Mouse (Mus musculus) granulocyte monocyte progenitor cell, adult 5-6 weeks (primary cell): ENCODE results near the gene Tgif1. TPM values are rescaled to one million over a fixed set of nuclear protein-coding genes. Genes with fewer than 3 reads are reported as not detected.

Source experiments
- ATAC-seq: replicated peaks from 2 replicates; pipeline ENCODE4 v1.8.0; 2016; ENCODE audit warnings: mild to moderate bottlenecking, moderate TSS enrichment, inconsistent platforms; ENCODE audit not compliant: poor library complexity, severe bottlenecking
- total RNA-seq, 2 experiments: library from RNA; stranded (forward) in 1 of 2; stranded (reverse) in 1 of 2; fragments of 200-712, 200-1000 nt in 1 of 2; fragments of >200 nt in 1 of 2; fragmentation: Nextera tagmentation in 1 of 2; gene quantifications; 2 replicates each; pipeline ENCODE4 v1.2.3; 2014 to 2017

Tgif1 gene
- total RNA-seq (2014; fragmentation: Nextera tagmentation) (80.0 and 87.9 TPM in 2 replicates), total RNA-seq (2017) (33.9 and 48.5 TPM in 2 replicates)

GRCm38 (mm10) chr17:70853436-70853905 is at the start of gene Tgif1:
Gene Tgif1 (minus strand): TSS chr17:70853546.
- ATAC-seq = peak; percentile 9

GRCm38 (mm10) chr17:70900660-70901059 is 47.3 kb upstream of the Tgif1 start:
- no peak for ATAC-seq

GRCm38 (mm10) chr17:70899642-70900041 is 46.3 kb upstream of the Tgif1 start:
- ATAC-seq = no peak

- no peak for ATAC-seq
These were observed 41.5 kb upstream of the Tgif1 start for GRCm38 (mm10) chr17:70894867-70895266.

- ATAC-seq = no peak
These were observed 39.8 kb upstream of the Tgif1 start for GRCm38 (mm10) chr17:70893151-70893550.

- ATAC-seq = no peak
These were observed 39.1 kb upstream of the Tgif1 start for GRCm38 (mm10) chr17:70892288-70893096.

- ATAC-seq = no peak
These were observed 37.2 kb upstream of the Tgif1 start for GRCm38 (mm10) chr17:70890571-70890970.

- no peak for ATAC-seq
These were observed 35.3 kb upstream of the Tgif1 start for GRCm38 (mm10) chr17:70888657-70889056.

GRCm38 (mm10) chr17:70887848-70888247 is 34.5 kb upstream of the Tgif1 start:
- ATAC-seq = no peak

- ATAC-seq = no peak
These were observed 33.5 kb upstream of the Tgif1 start for GRCm38 (mm10) chr17:70886641-70887391.

GRCm38 (mm10) chr17:70885868-70886267 is 32.5 kb upstream of the Tgif1 start:
- no peak for ATAC-seq

- no peak for ATAC-seq
These were observed 28.6 kb upstream of the Tgif1 start for GRCm38 (mm10) chr17:70881934-70882333.

GRCm38 (mm10) chr17:70881194-70881593 is 27.8 kb upstream of the Tgif1 start:
- no peak for ATAC-seq

GRCm38 (mm10) chr17:70878237-70878636 is 24.9 kb upstream of the Tgif1 start:
- no peak for ATAC-seq

- ATAC-seq = no peak
These were observed 20.4 kb upstream of the Tgif1 start for GRCm38 (mm10) chr17:70873778-70874124.

- peak; percentile 28 for ATAC-seq
These were observed 19.8 kb upstream of the Tgif1 start for GRCm38 (mm10) chr17:70872936-70873777.

- ATAC-seq = no peak
These were observed 19.0 kb upstream of the Tgif1 start for GRCm38 (mm10) chr17:70872094-70872929.

- ATAC-seq = no peak
These were observed 18.3 kb upstream of the Tgif1 start for GRCm38 (mm10) chr17:70871676-70872075.

- ATAC-seq = no peak
These were observed 17.2 kb upstream of the Tgif1 start for GRCm38 (mm10) chr17:70870581-70870980.
